Mouse (Mus musculus): ENCODE measurements around the gene Adipoq.

GRCm38 (mm10) chr16:23115486-23115885 lies 30.9 kb upstream of the Adipoq start:
- TF ChIP-seq NELFE (IDR thresholded peaks at IDR 0.05; ENCODE audit: low read depth, low read length) = no peak
- no peak for TF ChIP-seq POLR2A (IDR thresholded peaks at IDR 0.05; ENCODE audit: low read depth, low read length)
- TF ChIP-seq CTCF (conservative IDR thresholded peaks at IDR 0.05 in 1 of 2, IDR thresholded peaks at IDR 0.05 in 1 of 2; ENCODE audit: low read depth in 2 of 2, low read length in 2 of 2) = no peak
- no peak for TF ChIP-seq KAT2A (IDR thresholded peaks at IDR 0.05; ENCODE audit: insufficient replicate concordance, low read length)
- TF ChIP-seq MAFK (IDR thresholded peaks at IDR 0.05; ENCODE audit: insufficient replicate concordance, low read length) = no peak
- no peak for TF ChIP-seq SMC3 (IDR thresholded peaks at IDR 0.05; ENCODE audit: low read depth, low read length)
- no peak for TF ChIP-seq E2F4 (IDR thresholded peaks at IDR 0.05; ENCODE audit: insufficient replicate concordance, low read depth, low read length)
- no peak for TF ChIP-seq NRF1 (IDR thresholded peaks at IDR 0.05; ENCODE audit: low read depth, low read length)
- no peak for TF ChIP-seq BHLHE40 (IDR thresholded peaks at IDR 0.05; ENCODE audit: low read depth, low read length)
- no peak for TF ChIP-seq MAX (IDR thresholded peaks at IDR 0.05; ENCODE audit: low read length)
- TF ChIP-seq JUN (IDR thresholded peaks at IDR 0.05; ENCODE audit: insufficient read depth, low read depth, low read length) = no peak
- TF ChIP-seq TBP (conservative IDR thresholded peaks at IDR 0.05; ENCODE audit: low read depth, low read length) = no peak
- TF ChIP-seq TCF12 (IDR thresholded peaks at IDR 0.05; ENCODE audit: low read depth, low read length) = no peak
